Mouse (Mus musculus): Measurements from ENCODE around the gene Cpsf4l. TPM values are rescaled to one million over a fixed set of nuclear protein-coding genes. Genes with fewer than 3 reads are reported as not detected.

The Cpsf4l gene
- total RNA-seq, 2 experiments from 2014 or later, result not detected

DNA sequence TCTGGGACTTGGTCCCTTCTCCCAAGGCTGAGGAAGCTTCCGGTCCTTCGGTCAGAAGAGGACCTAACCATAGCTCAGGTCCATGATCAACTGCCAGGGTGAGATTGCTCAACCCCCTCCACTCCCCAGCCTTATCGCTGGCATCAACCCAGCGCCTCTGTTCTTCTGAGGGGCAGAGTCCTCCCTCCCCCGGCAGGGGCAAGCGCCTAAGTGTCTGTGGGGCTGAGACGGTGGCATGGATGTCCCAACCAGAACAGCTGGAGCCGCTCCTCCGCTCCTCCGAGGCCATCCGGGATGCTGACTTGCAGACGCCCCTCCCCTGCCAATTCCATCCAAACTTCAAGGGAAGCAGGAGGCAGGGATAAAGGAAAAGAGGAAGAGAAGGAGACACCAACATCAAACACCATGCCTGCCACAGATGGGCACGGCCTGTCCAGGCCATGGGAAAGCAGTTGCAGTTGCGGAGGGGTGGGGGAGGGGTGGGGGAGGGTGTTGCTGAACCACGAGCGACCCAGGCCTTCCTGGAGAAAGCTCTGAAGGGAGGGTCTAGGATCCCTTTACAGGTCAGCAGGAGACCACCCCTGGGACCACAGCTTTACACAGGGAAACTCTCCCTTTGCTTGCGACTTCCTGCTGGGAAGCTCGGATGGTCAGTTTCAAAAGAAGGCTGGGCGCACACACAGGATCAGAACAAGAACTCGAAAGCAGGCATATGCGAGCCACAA, 39.1 kb upstream of the Cpsf4l start:
- H3K4me3 ChIP-seq, result peak overlapping the region; percentile 83
- DNase-seq (ENCODE audit: extremely low spot score in 1 of 2, low spot score in 2 of 2), result no peak
- H3K27ac ChIP-seq, result peak overlapping the region; percentile 34; the same call in 1 of the 2 replicates
- intact Hi-C loops (cut with DNase I), result no loop called here
- TF ChIP-seq CTCF (IDR thresholded peaks at IDR 0.05), result no peak

DNA sequence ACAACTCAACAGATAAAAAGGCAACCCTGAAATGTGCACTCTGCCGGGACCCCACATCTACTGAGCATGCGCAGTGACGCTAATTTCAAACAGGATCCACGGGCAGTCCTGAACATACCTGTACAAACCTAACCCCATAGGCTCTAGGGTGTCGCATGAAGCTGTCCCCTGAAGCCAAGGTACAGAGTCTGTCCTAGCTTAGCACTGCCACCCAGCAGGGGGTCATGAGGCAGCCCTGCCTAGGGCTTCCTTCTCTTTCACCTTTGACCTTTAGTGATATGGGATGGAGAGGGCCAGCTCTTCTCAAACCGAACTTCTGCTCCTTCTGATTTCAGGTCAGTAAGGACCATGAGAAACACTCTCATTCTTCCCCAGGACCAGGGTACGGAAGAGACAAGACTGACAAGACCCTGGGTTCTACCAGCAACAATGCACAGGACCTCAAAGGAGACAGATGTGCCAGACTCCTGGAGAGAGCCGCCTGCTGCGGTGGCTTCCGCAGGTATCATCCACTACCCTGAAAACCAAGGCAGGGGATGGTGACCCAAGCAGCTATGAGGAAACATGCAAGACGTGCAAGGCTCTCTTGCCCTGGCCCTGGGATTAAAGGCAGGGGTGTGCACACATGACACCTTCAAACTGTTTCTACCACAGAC, 38.0 kb upstream of the Cpsf4l start:
- TF ChIP-seq CTCF (IDR thresholded peaks at IDR 0.05), result no peak
- H3K27ac ChIP-seq, result peak overlapping the region; percentile 25; the same call in 1 of the 2 replicates
- intact Hi-C loops (cut with DNase I), result no loop called here

DNA sequence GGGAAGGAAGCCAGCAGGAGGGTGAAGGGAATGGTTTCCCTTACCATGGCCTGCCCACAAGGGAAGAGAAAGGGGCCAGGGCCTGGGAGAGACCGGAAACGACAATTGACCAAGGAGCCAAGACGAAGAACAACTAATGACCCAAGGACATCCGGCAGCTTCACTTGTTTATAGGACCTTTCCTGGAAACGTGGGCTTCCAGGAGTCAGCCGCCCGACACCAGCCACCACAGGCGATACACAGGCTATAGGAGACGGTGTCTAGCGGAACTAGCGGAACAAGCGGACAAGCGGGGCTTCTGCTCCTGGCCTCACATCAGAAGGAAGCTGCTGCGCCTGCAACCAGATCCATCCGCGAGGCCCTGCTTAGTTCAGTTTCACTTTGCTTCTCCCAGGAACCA, 37.2 kb upstream of the Cpsf4l start:
- intact Hi-C loops (cut with DNase I), result no loop called here
- Histone ChIP-seq H3K4me3 (peak overlapping the region; percentile 11; the same call in 1 of the 2 replicates), H3K27ac (peak overlapping the region; percentile 25; the same call in 1 of the 2 replicates)
- TF ChIP-seq CTCF (IDR thresholded peaks at IDR 0.05), result no peak
- DNase-seq (ENCODE audit: extremely low spot score in 1 of 2, low spot score in 2 of 2), result no peak

More for the DNA sequence above, 38.0 kb upstream of the Cpsf4l start:
- no peak for DNase-seq (ENCODE audit: extremely low spot score in 1 of 2, low spot score in 2 of 2)
- peak overlapping the region; percentile 11; the same call in 1 of the 2 replicates for H3K4me3 ChIP-seq

DNA sequence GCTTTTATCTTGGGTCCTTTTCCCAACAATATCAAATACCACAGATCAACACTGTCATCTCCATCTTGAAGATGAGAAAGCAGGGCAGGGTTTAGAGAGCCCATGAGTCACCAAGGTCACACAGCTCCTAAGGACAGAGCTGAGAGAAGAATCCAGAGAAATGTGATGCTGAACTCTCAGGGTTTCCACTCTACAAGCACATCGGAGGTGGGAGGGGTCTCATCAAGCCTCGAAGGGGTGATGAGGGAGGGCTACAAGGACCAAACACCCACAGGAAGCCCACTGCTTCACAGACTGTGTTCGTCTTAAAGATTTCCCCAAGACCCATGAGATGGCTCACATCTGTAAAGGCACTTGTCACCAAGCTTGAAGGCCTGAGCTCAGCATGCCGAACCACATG, 36.1 kb upstream of the Cpsf4l start:
- no peak for DNase-seq (ENCODE audit: extremely low spot score in 1 of 2, low spot score in 2 of 2)
- no peak overlapping the region for H3K27ac ChIP-seq
- TF ChIP-seq CTCF (IDR thresholded peaks at IDR 0.05), result no peak
- intact Hi-C loops (cut with DNase I), result no loop called here
- H3K4me3 ChIP-seq, result no peak overlapping the region

DNA sequence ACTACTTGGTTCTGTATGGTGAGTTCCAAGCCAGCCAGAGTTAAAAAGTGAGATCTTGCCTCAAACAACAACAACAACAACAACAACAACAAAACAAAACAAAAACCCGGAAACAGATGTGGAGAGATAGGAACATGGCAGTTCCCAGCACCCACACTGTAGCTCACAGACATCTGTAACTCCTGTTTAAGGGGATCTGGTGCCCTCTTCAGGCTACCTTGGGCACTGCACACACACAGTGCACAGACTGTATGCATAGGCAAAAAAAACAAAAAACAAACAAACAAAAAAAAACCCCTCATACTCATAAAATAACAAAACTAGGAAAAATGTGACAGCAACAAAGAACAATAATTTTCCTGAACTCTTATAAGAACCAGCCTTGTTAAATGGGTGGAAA, 33.2 kb upstream of the Cpsf4l start:
- no peak overlapping the region for H3K4me3 ChIP-seq
- intact Hi-C loops (cut with DNase I), result no loop called here
- peak; percentile 29 for TF ChIP-seq CTCF (IDR thresholded peaks at IDR 0.05)
- no peak for DNase-seq (ENCODE audit: extremely low spot score in 1 of 2, low spot score in 2 of 2)
- H3K27ac ChIP-seq, result no peak overlapping the region

DNA sequence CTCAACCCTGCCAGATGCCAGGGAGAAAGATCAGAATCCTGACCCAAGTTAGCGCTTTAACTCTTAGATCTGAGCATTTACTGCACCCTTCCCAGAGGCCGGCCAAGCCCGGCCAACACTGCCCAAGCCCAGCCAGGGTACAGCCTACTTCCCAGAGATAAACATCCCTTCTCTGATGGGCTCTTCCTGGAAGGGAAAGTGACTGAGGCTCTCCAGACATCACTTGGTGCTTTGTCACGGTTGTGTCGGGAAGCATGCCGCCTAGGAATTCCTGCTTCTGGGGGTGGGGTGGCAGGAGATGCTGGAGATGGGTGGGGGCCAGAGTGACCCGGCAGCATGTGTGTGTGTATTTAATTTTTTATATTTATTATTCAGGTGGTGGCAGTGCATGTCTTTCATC, 30.3 kb upstream of the Cpsf4l start:
- TF ChIP-seq CTCF (IDR thresholded peaks at IDR 0.05), result no peak
- DNase-seq (ENCODE audit: extremely low spot score in 1 of 2, low spot score in 2 of 2), result no peak
- no peak overlapping the region for H3K4me3 ChIP-seq
- intact Hi-C loops (cut with DNase I), result no loop called here
- H3K27ac ChIP-seq, result no peak overlapping the region

DNA sequence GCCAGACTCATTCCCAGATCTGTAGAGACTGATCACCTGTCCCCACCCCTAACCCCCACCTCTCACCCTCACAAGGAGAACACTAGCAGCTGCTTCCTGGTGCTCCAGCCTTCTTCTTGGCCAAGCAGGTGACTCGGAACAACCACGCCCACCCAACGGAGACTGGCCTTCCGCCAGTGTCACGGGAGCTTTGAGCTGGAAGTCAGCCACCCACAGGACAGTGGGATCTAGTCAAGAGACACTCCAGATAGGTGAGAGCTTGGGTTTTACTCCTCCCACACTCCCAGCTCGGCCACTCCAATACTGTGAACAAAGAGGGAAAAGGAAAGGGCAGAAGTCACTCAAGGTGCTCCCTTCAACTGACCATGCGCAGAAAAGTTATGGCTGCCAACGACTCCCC, 29.4 kb upstream of the Cpsf4l start:
- no peak overlapping the region for H3K27ac ChIP-seq
- intact Hi-C loops (cut with DNase I), result no loop called here
- DNase-seq (ENCODE audit: extremely low spot score in 1 of 2, low spot score in 2 of 2), result no peak
- TF ChIP-seq CTCF (IDR thresholded peaks at IDR 0.05), result no peak
- no peak overlapping the region for H3K4me3 ChIP-seq

DNA sequence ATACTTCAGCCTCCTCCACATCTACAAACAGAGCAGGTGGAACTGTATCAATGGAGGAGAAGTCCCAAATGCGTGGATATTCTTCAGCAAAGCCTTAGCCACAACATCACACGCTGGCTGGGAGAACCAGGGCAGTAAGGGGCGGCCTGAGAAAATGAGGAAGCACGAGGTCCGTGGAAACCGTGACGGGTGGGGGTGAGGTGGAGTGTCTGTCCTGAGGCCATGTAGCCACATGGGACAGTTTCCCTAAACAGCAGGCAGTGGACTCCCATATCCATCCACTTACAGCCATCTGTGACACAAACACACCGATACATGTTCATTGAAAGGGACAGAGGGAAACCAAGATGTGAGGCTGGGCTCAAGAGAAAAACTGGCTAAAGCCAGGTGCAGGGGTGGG, 28.1 kb upstream of the Cpsf4l start:
- Histone ChIP-seq H3K27ac (no peak overlapping the region), H3K4me3 (no peak overlapping the region)
- intact Hi-C loops (cut with DNase I), result no loop called here
- no peak for TF ChIP-seq CTCF (IDR thresholded peaks at IDR 0.05)
- DNase-seq (ENCODE audit: extremely low spot score in 1 of 2, low spot score in 2 of 2), result no peak

DNA sequence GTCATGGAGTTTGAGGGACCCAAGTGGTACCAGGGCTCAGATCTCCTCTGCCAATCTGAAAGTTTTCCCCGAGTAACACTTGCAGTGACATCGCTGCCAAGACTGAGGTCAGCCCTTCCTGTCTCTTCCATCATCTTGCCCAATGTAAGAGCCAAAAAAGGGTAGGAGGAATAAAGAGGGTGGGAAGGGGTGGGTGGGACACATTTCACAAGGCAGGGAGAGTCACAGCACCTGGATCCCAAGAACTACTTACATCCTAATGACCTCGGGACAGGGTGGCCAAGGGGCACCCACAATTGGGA, 27.7 kb upstream of the Cpsf4l start:
- H3K4me3 ChIP-seq, result no peak overlapping the region
- DNase-seq (ENCODE audit: extremely low spot score in 1 of 2, low spot score in 2 of 2), result no peak
- no peak overlapping the region for H3K27ac ChIP-seq
- intact Hi-C loops (cut with DNase I), result no loop called here
- TF ChIP-seq CTCF (IDR thresholded peaks at IDR 0.05), result no peak

DNA sequence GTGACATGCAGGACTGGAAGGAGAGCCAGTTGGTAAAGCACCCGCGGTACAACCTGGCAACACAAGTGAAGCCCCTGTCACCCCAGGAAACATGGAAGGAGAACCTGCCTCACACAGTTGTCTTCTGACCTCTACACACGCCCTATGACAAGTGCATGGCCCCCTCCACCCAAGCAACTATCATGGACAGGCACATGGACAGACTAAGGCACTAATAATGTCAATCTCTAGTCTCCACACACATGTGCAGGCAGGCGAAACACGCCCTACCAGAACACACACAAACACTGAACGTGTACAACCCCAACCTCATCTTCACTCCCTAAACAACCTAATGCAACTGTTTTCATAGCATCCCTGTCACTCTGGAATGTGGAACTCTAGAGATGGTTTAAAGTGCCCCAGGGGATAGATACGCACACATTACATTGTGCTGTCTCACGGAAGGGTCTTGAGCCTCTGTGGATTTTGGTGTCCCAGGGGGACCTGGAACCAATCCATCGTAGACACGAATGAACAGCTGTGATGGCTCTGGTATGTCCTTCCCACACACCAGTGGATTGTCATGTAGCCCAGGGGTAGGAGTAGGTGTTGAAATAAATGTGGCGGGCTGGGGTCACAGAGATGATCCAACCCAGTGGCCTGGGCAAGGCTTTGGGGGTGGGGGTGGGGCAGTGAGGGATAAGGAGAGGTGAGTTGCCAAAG, 27.2 kb upstream of the Cpsf4l start:
- no peak overlapping the region for H3K27ac ChIP-seq
- TF ChIP-seq CTCF (IDR thresholded peaks at IDR 0.05), result no peak
- DNase-seq (ENCODE audit: extremely low spot score in 1 of 2, low spot score in 2 of 2), result no peak
- intact Hi-C loops (cut with DNase I), result no loop called here
- no peak overlapping the region for H3K4me3 ChIP-seq

DNA sequence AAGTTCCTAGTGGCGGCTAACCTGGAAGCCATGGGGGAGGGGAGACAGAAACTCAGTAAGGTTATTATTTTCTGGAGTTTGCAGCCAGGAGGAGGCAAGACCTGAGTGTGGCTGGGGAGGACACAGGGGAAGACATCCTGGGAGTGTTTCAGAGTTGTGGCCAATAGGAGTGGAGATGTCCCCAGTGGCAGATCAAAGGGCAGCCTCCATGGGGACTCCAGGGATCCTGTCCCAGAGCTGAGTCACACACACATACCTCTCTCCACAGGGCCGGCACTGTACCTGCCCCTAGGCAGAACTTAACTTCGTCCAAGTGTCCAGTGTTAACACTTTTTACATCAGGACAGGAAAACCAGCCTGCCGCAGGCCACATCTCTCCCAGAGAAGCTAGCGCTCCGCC, 25.3 kb upstream of the Cpsf4l start:
- Histone ChIP-seq H3K27ac (no peak overlapping the region), H3K4me3 (no peak overlapping the region)
- no peak for DNase-seq (ENCODE audit: extremely low spot score in 1 of 2, low spot score in 2 of 2)
- TF ChIP-seq CTCF (IDR thresholded peaks at IDR 0.05), result no peak
- intact Hi-C loops (cut with DNase I), result no loop called here

DNA sequence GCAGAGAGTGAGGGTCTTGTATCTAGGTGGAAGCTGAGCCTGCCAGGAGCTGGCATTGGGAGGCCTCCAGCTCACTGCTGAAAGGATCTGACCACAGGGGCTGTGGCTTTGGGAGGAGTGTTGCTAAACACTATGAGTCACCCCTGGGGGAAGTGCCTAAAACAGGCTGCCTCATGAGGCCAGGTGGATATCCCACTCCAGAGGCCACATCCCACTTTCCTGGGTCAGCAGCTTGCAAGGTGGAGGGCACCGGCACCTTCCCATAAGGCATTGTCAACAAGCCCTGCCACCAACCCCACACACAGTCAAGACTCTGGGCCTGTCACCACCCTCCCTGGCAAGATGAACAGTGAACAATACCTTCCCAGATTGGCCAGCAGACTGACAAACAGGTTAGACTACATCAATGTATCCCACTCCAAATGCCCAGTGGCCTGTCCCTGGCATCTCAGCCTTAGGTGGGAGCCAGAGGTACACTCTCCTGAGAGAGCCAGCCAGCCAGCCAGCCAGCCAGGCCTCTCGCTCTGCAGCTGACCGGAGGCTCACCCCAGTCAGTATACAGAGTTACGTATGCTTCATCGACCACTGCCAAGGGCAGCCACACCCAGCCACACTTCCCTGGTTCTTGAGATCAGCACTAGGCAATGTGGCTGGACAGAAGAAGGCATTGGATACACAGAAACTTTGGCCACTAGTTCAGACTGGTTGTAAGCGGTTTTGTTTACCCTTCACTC, 24.0 kb upstream of the Cpsf4l start:
- intact Hi-C loops (cut with DNase I), result no loop called here
- Histone ChIP-seq H3K27ac (no peak overlapping the region), H3K4me3 (no peak overlapping the region)
- no peak for TF ChIP-seq CTCF (IDR thresholded peaks at IDR 0.05)
- DNase-seq (ENCODE audit: extremely low spot score in 1 of 2, low spot score in 2 of 2), result no peak
